In the genomic region with DNA sequence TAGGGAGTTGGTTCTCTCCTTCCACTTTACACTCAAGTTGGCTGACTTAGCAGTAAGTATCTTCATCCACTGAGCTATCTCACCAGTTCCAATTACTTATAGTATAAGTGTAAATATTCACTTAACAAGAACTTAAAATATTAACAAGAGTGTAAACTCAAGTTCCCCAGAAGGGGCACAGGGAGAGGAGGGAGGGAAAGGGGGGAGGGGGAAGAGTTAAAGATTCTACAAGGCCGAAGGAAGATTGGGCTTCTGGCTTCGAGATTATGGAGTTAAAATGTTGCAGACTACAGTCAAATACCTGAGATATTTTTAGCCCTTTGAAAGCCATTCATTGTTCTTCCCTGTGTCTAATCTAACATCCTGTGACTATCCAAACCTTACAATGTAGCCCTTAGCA, we compare ENCODE assay signal across 20 mouse cellular contexts.
"Had no signal": no experiment of that assay in that cellular context is flagged by ENCODE, and none has a peak within 500 bp of the region (broad histone marks: within the 10 kb centered on the region; RNA-seq: fewer than 3 reads in every experiment).

No protein-coding gene starts in this region.

- H3K36me3 ChIP-seq: liver, embryonic 15.5 days had no signal

- H3K27ac ChIP-seq: liver, embryonic 15.5 days; macrophage; midbrain, embryonic 10.5 days; midbrain, embryonic 12.5 days; neural tube, embryonic 13.5 days; neural tube, embryonic 15.5 days had no signal

- H3K4me1 ChIP-seq: neural tube, embryonic 15.5 days had no signal

- H3K27me3 ChIP-seq: liver, embryonic 15.5 days; megakaryocyte, embryonic 14.5 days; midbrain, embryonic 12.5 days; neural tube, embryonic 13.5 days; neural tube, embryonic 15.5 days had no signal

- ATAC-seq: liver, postnatal 0 days; midbrain, embryonic 16.5 days had no signal

- H3K9me3 ChIP-seq: liver, embryonic 15.5 days; megakaryocyte, embryonic 14.5 days; midbrain, embryonic 10.5 days; midbrain, embryonic 12.5 days; neural tube, embryonic 13.5 days; neural tube, embryonic 15.5 days had no signal

- DNase-seq: liver, postnatal 0 days; lung, adult 2 months; lung, postnatal 10 days; lung, postnatal 36 days; midbrain, embryonic 14.5 days; retina, postnatal 1 day; right cerebral cortex, adult 18-20 months; right cerebral cortex, postnatal 25 days; right cerebral cortex, postnatal 4 days; spleen, adult 18-20 months; thymus, adult 18-20 months had no signal

- H3K4me2 ChIP-seq: liver, embryonic 15.5 days; midbrain, embryonic 12.5 days; neural tube, embryonic 13.5 days; neural tube, embryonic 15.5 days had no signal

- H3K4me3 ChIP-seq: liver, embryonic 15.5 days; megakaryocyte, embryonic 14.5 days; midbrain, embryonic 10.5 days; midbrain, embryonic 12.5 days; myocyte; neural tube, embryonic 13.5 days; neural tube, embryonic 15.5 days had no signal

- H3K9ac ChIP-seq: liver, embryonic 15.5 days; liver, postnatal 0 days; midbrain, embryonic 12.5 days; neural tube, embryonic 13.5 days; neural tube, embryonic 15.5 days had no signal
